Mouse (Mus musculus): ENCODE results near the gene Cyp2d11.
A peak's percentile ranks its signal among the peaks of the same experiment; 100 is the strongest.
"Not testable (repeated sequence)": the region's sequence is repeated elsewhere in the genome, so short reads cannot be mapped to it uniquely, and the experiment has no call there.

The Cyp2d11 gene

DNA sequence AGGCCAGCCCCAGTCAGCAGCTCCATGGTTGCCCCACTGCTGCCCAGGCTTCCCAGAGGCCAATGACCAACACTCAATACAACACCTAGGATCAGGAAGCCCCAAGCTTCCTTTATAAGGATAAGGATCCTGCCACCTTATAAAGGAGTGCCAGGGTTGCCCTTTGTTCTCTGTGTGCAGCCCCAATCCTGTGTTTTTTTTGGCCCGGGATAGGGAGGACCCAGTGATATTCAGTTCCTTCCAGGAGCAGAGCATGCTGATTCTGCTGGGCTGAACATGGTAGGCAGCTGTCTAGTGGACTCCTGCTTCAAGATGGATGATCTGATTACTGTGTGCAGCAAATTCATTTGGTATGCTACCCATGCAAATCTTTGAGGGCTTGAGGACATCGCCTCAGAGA lies at the start of gene Cyp2d11:
Cyp2d11 (minus strand) TSS at position 101 of the 400 bp plus-strand sequence.
- not testable (repeated sequence) for DNase-seq (ENCODE audit: low read depth, low spot score)

DNA sequence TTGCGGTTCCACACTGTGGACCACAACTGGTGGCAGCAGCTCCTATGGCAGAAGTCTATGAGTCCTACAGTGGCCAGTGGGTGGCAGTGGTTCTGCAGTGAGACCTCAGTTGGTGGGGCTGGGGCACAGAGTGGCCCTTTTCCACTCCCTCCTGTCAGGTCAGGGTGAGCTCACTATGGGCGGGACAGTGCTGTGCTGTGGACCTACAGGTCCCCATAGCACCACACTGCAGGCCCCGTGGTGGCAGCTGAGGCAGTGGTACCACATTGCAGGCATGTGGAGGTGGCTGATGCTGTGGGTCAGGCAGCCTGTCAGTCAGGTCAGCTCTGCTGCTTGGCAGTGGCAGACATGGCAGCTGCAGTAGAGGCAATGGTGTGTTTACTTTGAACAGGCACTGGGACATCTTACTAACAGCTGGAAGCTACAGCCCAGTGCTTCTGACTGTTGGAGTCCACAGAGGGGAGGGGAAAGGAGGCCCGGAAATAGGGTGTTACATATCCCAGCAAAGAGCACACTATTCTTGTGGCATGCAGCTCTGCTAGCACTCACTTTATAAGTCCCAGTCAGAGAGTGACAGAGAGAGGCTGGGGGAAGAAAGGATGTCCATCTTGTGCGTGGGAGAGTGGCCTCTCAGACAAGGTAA lies 44.3 kb upstream of the Cyp2d11 start:
- DNase-seq (ENCODE audit: low read depth, low spot score): no peak

- no peak for DNase-seq (ENCODE audit: low read depth, low spot score)
These were observed 41.8 kb upstream of the Cyp2d11 start for GRCm38 (mm10) chr15:82435606-82436005.

DNA sequence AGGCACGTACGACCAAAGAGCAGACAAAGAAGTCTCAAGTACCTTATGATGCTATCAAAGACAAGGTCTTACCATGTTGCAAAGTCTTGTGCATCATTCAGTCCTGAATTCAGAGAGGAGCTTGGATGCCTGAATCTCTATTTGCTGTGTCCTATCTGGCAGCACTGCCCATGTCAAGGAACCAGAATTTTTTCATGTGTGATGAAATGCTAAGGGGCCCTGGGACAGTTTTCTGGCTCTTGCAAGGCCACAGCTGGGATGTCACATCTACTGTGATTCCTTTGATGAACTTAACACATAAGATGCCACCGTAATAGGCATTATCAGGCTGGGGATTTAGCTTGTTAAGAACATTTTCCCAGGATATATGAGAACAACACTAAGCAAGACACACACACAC lies 41.2 kb upstream of the Cyp2d11 start:
- no peak for DNase-seq (ENCODE audit: low read depth, low spot score)

DNA sequence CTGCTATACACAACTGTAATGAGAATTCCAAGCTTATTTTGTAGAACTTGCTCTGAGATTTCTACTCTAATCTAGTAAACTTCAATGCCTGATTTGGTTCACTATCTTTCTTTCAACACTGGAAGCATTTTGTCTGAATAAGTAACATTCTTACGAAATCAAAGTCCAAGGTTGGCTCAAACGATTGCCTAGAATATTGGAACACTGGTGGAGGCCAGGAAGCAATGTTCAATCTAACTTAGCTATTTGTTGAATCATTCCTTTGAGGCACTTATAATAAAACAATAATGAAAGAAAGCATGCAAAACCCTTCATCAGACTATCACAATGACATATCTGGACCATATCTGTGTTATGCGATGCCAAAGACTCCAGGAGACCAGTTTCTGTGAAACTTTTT lies 40.7 kb upstream of the Cyp2d11 start:
- DNase-seq (ENCODE audit: low read depth, low spot score): no peak

- DNase-seq (ENCODE audit: low read depth, low spot score): no peak
These were observed 39.8 kb upstream of the Cyp2d11 start for GRCm38 (mm10) chr15:82433621-82434020.

GRCm38 (mm10) chr15:82433137-82433536 lies 39.3 kb upstream of the Cyp2d11 start, which contains the start of gene Cyp2d9:
TSS of gene Cyp2d9 (plus strand) at chr15:82433437.
- no peak for DNase-seq (ENCODE audit: low read depth, low spot score)

DNA sequence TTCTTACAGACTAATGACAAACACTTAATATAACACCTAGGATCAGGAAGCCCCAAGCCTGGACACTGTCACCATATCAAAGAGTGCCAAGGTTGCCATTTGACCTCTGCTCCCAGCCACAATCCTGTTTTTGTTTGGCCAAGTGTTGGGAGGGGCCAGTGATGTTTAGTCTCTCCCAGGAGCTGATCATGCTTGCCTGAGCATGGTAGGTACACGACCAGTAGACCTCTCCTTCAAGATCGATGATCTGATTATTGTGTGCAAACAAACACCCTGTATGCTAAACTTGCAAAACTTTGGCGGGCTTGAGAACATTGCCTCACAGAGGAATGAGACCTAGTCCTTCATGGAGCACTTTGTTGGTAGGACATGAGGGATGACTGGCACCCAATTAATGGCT lies 29.6 kb upstream of the Cyp2d11 start:
- no peak for DNase-seq (ENCODE audit: low read depth, low spot score)

GRCm38 (mm10) chr15:82422935-82423334 lies 29.1 kb upstream of the Cyp2d11 start:
- DNase-seq (ENCODE audit: low read depth, low spot score): no peak

- DNase-seq (ENCODE audit: low read depth, low spot score): no peak
These were observed 24.8 kb upstream of the Cyp2d11 start for GRCm38 (mm10) chr15:82418616-82419015.

DNA sequence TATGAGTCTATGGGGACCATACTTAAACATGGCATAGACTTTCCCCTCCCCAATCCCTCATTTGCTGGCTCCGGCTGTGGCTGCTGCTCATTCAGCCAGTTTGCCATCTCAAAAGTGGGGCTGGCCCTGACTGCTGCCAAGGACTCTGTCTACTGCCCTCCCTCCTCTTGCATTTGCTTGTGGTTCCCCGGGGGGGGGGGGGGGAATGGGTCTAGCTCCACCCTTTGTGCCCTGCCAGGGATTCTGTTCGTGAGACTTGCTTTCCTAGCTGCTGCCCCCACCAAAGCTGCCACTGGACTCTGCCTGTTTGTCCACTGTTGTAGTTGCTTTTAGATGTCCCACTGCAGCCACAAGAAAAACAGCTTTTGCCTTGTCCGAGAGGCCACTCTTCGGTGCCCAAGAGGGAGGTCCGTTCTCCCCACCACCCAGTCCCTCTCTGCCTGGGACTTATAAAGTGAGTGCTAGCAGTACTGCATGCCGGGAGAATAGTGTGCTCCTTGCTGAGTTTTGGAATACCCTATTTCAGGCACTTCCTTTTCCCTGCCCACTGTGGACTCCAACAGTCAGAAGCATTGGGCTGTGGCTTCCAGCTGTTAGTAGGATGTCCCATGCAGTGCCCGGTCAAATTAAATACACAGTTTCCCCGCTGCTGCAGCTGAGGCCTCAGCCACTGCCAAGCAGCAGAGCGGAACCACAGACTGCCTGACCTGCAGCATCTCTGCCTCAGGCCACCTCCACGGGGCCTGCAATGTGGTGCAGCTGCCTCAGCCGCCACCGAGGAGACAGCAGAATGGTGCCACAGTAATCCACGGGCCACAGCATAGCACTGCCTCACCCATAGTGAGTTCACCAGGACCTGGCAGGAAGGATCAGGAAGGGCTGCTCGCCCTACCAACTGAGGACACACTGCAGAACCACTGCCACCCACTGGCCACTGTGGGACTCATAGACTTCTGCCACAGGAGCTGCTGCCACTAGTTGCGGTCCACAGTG lies 23.3 kb upstream of the Cyp2d11 start:
- DNase-seq (ENCODE audit: low read depth, low spot score): peak; percentile 22

DNA sequence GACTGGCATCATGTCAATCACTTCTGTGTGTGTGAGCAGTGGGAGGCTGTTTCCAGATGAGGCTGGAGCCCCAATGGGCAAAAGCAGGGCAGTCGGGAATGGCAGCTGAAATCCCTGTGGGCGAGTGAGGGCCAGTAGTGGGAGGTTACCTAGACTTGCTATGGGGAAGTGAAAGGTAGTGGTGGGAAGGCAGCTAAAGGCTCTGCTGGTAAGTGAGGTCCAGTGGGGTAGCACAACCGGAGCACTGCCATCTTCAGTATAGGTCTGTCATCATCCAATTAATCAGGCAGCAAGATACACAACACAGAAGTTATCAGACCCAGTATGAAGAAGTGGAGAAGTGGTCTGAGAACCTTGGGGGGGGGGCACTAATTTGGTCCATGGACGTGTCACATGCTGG lies 13.7 kb upstream of the Cyp2d11 start:
- DNase-seq (ENCODE audit: low read depth, low spot score): no peak

DNA sequence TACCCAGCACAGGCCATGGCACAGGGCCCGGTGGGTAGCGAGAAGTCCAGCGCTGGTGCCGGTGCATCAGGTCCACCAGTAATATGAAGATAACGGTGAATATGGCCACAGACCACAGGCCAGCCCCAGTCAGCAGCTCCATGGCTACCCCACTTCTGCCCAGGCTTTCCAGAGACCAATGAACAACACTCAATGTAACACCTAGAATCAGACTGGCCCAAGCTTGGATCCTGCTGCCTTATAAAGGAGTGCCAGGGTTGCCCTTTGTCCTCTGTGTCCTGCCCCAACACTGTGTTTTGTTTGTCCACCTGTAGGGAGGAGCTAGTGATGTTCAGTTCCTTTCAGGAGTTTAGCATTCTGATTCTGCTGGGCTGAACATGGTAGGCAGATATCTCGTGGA lies 13.2 kb upstream of the Cyp2d11 start, which contains the start of gene Cyp2d10:
Cyp2d10 (minus strand) TSS at position 215 of the 400 bp plus-strand sequence.
- DNase-seq (ENCODE audit: low read depth, low spot score): no peak

GRCm38 (mm10) chr15:82404163-82404562 lies 10.3 kb upstream of the Cyp2d11 start:
- no peak for DNase-seq (ENCODE audit: low read depth, low spot score)

GRCm38 (mm10) chr15:82403606-82404005 lies 9.8 kb upstream of the Cyp2d11 start:
- no peak for DNase-seq (ENCODE audit: low read depth, low spot score)

DNA sequence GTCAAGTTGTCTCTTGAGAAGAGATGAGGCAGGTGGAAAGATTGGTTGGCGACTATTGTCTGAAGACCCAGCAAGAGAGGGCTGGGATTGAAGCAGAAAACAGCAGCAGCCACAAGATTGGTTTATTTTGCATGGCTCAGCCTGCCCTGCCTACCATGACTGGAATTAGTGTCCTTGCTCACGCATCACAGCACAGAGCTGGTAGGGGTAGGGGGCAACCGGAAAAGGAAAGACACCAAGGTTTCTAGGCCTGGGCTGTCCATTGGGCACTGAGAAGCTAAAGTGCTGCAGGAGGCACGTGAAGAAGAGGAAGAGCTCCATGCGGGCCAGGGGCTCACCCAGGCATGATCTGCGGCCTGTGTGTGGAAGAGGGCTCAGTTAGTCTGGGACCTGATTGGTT lies 8.9 kb upstream of the Cyp2d11 start:
- DNase-seq (ENCODE audit: low read depth, low spot score): no peak

- no peak for DNase-seq (ENCODE audit: low read depth, low spot score)
These were observed 8.3 kb upstream of the Cyp2d11 start for GRCm38 (mm10) chr15:82402106-82402505.

DNA sequence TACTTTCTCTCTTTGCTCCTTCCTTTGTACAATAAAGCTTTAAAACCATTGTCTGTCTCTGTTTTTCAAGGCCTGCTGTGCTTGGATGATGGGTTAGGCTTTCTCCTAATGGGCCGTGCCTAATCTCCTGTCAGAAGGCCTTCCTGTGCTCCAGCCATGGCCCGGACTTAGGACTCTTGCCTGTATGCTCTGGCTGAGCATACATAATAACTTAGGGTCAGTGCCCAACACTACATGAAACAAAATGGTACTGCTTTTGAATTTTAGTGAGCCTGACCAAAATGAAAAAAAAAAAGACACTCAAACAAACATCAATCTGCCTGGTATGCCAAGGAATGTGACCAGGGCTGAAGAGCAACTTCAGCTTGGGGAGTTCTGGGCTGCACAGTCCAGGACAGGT lies 7.7 kb upstream of the Cyp2d11 start:
- DNase-seq (ENCODE audit: low read depth, low spot score): no peak

DNA sequence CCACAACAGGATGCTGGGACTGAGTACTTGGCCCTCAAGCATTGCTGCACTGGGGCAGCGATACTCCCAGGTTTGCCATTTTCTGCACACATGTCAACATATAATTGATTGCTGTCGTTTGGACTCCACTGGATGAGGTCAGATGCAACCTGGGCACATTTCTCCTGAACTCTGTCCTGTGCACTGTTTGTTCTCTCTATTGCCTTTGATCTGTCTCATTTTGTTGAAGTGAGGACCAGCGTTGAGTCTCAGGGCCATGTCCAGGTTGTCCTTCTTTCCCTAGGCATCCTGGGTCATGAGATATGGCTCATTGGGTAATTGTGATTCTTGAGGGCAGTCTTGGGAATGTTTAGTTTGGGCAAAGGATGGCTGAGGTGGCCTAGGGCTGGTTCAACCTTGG lies 2.1 kb upstream of the Cyp2d11 start:
- not testable (repeated sequence) for DNase-seq (ENCODE audit: low read depth, low spot score)

DNA sequence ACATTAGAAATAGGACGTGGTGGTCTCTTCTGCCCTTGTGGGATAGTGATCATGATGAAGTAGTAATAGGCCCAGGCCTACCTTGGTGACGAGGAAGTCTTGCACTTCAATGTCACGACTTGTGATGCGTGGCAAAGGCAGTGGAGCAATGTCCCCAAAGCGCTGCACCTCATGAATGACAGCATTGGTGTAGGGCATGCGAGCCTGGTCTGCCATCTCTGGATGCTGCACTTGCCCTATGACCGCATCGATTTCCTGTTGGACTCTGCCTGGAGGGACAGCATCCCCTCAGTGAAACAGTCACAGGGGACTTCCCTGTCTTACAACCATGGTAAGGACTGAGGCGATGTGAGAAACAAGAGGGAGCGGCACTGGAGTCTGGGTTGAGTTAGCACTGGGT lies 3.9 kb downstream of the Cyp2d11 start:
- not testable (repeated sequence) for DNase-seq (ENCODE audit: low read depth, low spot score)

DNA sequence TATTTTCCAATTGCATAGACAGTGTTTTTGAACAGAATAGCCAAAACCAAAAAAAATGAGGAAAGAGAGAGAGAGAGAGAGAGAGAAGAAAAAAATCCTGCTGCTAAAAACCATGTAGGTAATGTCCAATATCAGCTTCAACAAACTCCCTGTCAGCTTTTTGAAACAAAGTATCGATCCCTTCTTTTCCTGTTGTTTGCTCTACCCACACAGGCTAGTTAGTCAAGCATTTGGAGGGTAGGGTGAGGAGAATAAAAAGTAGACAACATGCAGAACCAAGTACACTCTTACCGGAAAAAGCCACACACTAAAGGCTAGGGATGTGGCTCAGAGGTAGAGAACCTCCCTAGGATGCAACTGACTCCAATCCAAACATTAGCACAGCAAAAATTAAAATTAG lies 8.1 kb downstream of the Cyp2d11 start:
- no peak for DNase-seq (ENCODE audit: low read depth, low spot score)

DNA sequence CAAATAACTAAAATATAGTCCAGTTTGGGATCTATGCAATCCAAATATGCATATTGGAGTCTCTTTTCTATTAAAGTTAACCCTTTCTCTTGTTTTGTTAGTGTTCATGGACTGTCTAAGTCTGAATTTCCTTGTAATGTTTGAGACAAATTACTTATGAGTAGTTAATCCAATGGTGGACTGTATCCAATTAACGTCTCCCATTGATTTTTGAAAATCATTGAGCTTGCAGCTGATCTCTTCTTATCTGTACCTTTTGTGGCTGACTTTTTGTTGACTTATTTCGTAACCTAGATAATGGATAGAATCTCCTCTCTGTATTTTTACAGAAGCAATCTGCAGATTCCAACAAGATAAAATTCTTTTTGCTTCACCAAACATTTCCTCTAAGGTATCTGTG lies 11.4 kb downstream of the Cyp2d11 start:
- no peak for DNase-seq (ENCODE audit: low read depth, low spot score)

- no peak for DNase-seq (ENCODE audit: low read depth, low spot score)
These were observed 13.1 kb downstream of the Cyp2d11 start for GRCm38 (mm10) chr15:82380714-82381062.

All from brain, embryonic 18.5 days (tissue).